Mouse (Mus musculus): ENCODE data around the gene Enah. TPM values are rescaled to one million over a fixed set of nuclear protein-coding genes. Genes with fewer than 3 reads are reported as not detected.

Enah gene
- polyA plus RNA-seq, 1 experiment from 2014 or later, result 27.3 TPM

- H3K36me3 ChIP-seq (ENCODE audit: control insufficient read depth, insufficient read depth, low read length), result no peaks in the 10 kb centered on the region
- no peaks in the 10 kb centered on the region for H3K4me1 ChIP-seq (ENCODE audit: control insufficient read depth, insufficient read depth, low read length)
- no peak overlapping the region for H3K4me3 ChIP-seq (ENCODE audit: low read depth, low read length)
- no peak overlapping the region for H3K9ac ChIP-seq (ENCODE audit: low read depth, low read length)
- H3K4me2 ChIP-seq (ENCODE audit: low read length), result no peak overlapping the region
- H3K27ac ChIP-seq (ENCODE audit: low read length), result no peak overlapping the region
- no peaks in the 10 kb centered on the region for H3K27me3 ChIP-seq (ENCODE audit: control insufficient read depth, insufficient read depth, low read depth, low read length)
- H3K9me3 ChIP-seq (replicated peaks; ENCODE audit: control insufficient read depth, low read length, poor library complexity, severe bottlenecking), result no peaks in the 10 kb centered on the region
- no peak for ATAC-seq
Measured at GRCm38 (mm10) chr1:182031757-182032156, 12.0 kb upstream of the Enah start.

GRCm38 (mm10) chr1:182031066-182031465 lies 11.3 kb upstream of the Enah start:
- Histone ChIP-seq H3K27ac (ENCODE audit: low read length) (no peak overlapping the region), H3K9me3 (replicated peaks; ENCODE audit: control insufficient read depth, low read length, poor library complexity, severe bottlenecking) (no peaks in the 10 kb centered on the region), H3K9ac (ENCODE audit: low read depth, low read length) (no peak overlapping the region), H3K4me3 (ENCODE audit: low read depth, low read length) (no peak overlapping the region), H3K4me1 (ENCODE audit: control insufficient read depth, insufficient read depth, low read length) (no peaks in the 10 kb centered on the region), H3K4me2 (ENCODE audit: low read length) (no peak overlapping the region), H3K36me3 (ENCODE audit: control insufficient read depth, insufficient read depth, low read length) (no peaks in the 10 kb centered on the region), H3K27me3 (ENCODE audit: control insufficient read depth, insufficient read depth, low read depth, low read length) (no peaks in the 10 kb centered on the region)
- no peak for ATAC-seq
- 82% methylated on average over 6 of the region's 6 CpGs for WGBS

- Histone ChIP-seq H3K4me2 (ENCODE audit: low read length) (no peak overlapping the region), H3K9ac (ENCODE audit: low read depth, low read length) (no peak overlapping the region), H3K27ac (ENCODE audit: low read length) (no peak overlapping the region), H3K4me1 (ENCODE audit: control insufficient read depth, insufficient read depth, low read length) (no peaks in the 10 kb centered on the region), H3K36me3 (ENCODE audit: control insufficient read depth, insufficient read depth, low read length) (no peaks in the 10 kb centered on the region), H3K9me3 (replicated peaks; ENCODE audit: control insufficient read depth, low read length, poor library complexity, severe bottlenecking) (no peaks in the 10 kb centered on the region), H3K27me3 (ENCODE audit: control insufficient read depth, insufficient read depth, low read depth, low read length) (no peaks in the 10 kb centered on the region), H3K4me3 (ENCODE audit: low read depth, low read length) (no peak overlapping the region)
- ATAC-seq, result no peak
- 77% methylated on average over 5 of the region's 5 CpGs for WGBS
Measured at GRCm38 (mm10) chr1:182029989-182030649, 10.3 kb upstream of the Enah start.

GRCm38 (mm10) chr1:182028231-182029210 lies 8.7 kb upstream of the Enah start:
- H3K27ac ChIP-seq (ENCODE audit: low read length), result no peak overlapping the region
- ATAC-seq, result no peak
- no peak overlapping the region for H3K4me2 ChIP-seq (ENCODE audit: low read length)
- H3K9me3 ChIP-seq (replicated peaks; ENCODE audit: control insufficient read depth, low read length, poor library complexity, severe bottlenecking), result no peaks in the 10 kb centered on the region
- no peaks in the 10 kb centered on the region for H3K36me3 ChIP-seq (ENCODE audit: control insufficient read depth, insufficient read depth, low read length)
- no peaks in the 10 kb centered on the region for H3K27me3 ChIP-seq (ENCODE audit: control insufficient read depth, insufficient read depth, low read depth, low read length)
- H3K4me1 ChIP-seq (ENCODE audit: control insufficient read depth, insufficient read depth, low read length), result no peaks in the 10 kb centered on the region
- no peak overlapping the region for H3K4me3 ChIP-seq (ENCODE audit: low read depth, low read length)
- WGBS, result 85% methylated on average over 25 of the region's 25 CpGs
- H3K9ac ChIP-seq (ENCODE audit: low read depth, low read length), result no peak overlapping the region

- H3K4me3 ChIP-seq (ENCODE audit: low read depth, low read length), result no peak overlapping the region
- no peaks in the 10 kb centered on the region for H3K9me3 ChIP-seq (replicated peaks; ENCODE audit: control insufficient read depth, low read length, poor library complexity, severe bottlenecking)
- no peak overlapping the region for H3K4me2 ChIP-seq (ENCODE audit: low read length)
- no peaks in the 10 kb centered on the region for H3K36me3 ChIP-seq (ENCODE audit: control insufficient read depth, insufficient read depth, low read length)
- H3K27me3 ChIP-seq (ENCODE audit: control insufficient read depth, insufficient read depth, low read depth, low read length), result no peaks in the 10 kb centered on the region
- ATAC-seq, result no peak
- H3K4me1 ChIP-seq (ENCODE audit: control insufficient read depth, insufficient read depth, low read length), result no peaks in the 10 kb centered on the region
- 66% methylated on average over 9 of the region's 9 CpGs for WGBS
- H3K27ac ChIP-seq (ENCODE audit: low read length), result no peak overlapping the region
- no peak overlapping the region for H3K9ac ChIP-seq (ENCODE audit: low read depth, low read length)
Measured at GRCm38 (mm10) chr1:182027426-182027979, 7.7 kb upstream of the Enah start.

GRCm38 (mm10) chr1:182026821-182027220 lies 7.0 kb upstream of the Enah start:
- Histone ChIP-seq H3K9me3 (replicated peaks; ENCODE audit: control insufficient read depth, low read length, poor library complexity, severe bottlenecking) (no peaks in the 10 kb centered on the region), H3K4me1 (ENCODE audit: control insufficient read depth, insufficient read depth, low read length) (no peaks in the 10 kb centered on the region), H3K4me3 (ENCODE audit: low read depth, low read length) (no peak overlapping the region), H3K27ac (ENCODE audit: low read length) (no peak overlapping the region), H3K36me3 (ENCODE audit: control insufficient read depth, insufficient read depth, low read length) (no peaks in the 10 kb centered on the region), H3K27me3 (ENCODE audit: control insufficient read depth, insufficient read depth, low read depth, low read length) (no peaks in the 10 kb centered on the region), H3K9ac (ENCODE audit: low read depth, low read length) (no peak overlapping the region), H3K4me2 (ENCODE audit: low read length) (no peak overlapping the region)
- ATAC-seq, result no peak
- WGBS, result 87% methylated on average over 5 of the region's 5 CpGs

GRCm38 (mm10) chr1:182026120-182026519 lies 6.3 kb upstream of the Enah start:
- H3K4me3 ChIP-seq (ENCODE audit: low read depth, low read length), result no peak overlapping the region
- H3K4me1 ChIP-seq (ENCODE audit: control insufficient read depth, insufficient read depth, low read length), result peaks cover 7% of the 10 kb centered on the region
- WGBS, result 84% methylated on average over 7 of the region's 7 CpGs

GRCm38 (mm10) chr1:182021691-182022299 lies 2.0 kb upstream of the Enah start:
- peaks cover 16% of the 10 kb centered on the region for H3K4me1 ChIP-seq (ENCODE audit: control insufficient read depth, insufficient read depth, low read length)
- no peaks in the 10 kb centered on the region for H3K9me3 ChIP-seq (replicated peaks; ENCODE audit: control insufficient read depth, low read length, poor library complexity, severe bottlenecking)
- no peak overlapping the region for H3K4me3 ChIP-seq (ENCODE audit: low read depth, low read length)
- H3K9ac ChIP-seq (ENCODE audit: low read depth, low read length), result no peak overlapping the region
- H3K36me3 ChIP-seq (ENCODE audit: control insufficient read depth, insufficient read depth, low read length), result no peaks in the 10 kb centered on the region
- WGBS, result 76% methylated on average over 6 of the region's 6 CpGs
- no peak for ATAC-seq
- no peaks in the 10 kb centered on the region for H3K27me3 ChIP-seq (ENCODE audit: control insufficient read depth, insufficient read depth, low read depth, low read length)
- H3K4me2 ChIP-seq (ENCODE audit: low read length), result peak overlapping the region; percentile 50
- peak overlapping the region; percentile 99; the same call in 1 of the 2 replicates for H3K27ac ChIP-seq (ENCODE audit: low read length)

More at GRCm38 (mm10) chr1:182026120-182026519, 6.3 kb upstream of the Enah start:
- Histone ChIP-seq H3K9ac (ENCODE audit: low read depth, low read length) (no peak overlapping the region), H3K9me3 (replicated peaks; ENCODE audit: control insufficient read depth, low read length, poor library complexity, severe bottlenecking) (no peaks in the 10 kb centered on the region), H3K36me3 (ENCODE audit: control insufficient read depth, insufficient read depth, low read length) (no peaks in the 10 kb centered on the region), H3K27me3 (ENCODE audit: control insufficient read depth, insufficient read depth, low read depth, low read length) (no peaks in the 10 kb centered on the region), H3K4me2 (ENCODE audit: low read length) (no peak overlapping the region), H3K27ac (ENCODE audit: low read length) (no peak overlapping the region)
- ATAC-seq, result no peak

All from midbrain, embryonic 16.5 days (tissue).